Mouse (Mus musculus): ENCODE data around the gene Dclre1c. TPM values are rescaled to one million over a fixed set of nuclear protein-coding genes. Genes with fewer than 3 reads are reported as not detected.

The Dclre1c gene
- polyA plus RNA-seq, 1 experiment from 2014 or later = 4.6 TPM

Other genes starting within 250 kb of the Dclre1c start
- gene Nmt2, start 139.9 kb upstream of the Dclre1c start, polyA plus RNA-seq (2016; fragmentation: Nextera tagmentation; extraction: Ambion mirVana) = 36.1 and 36.5 TPM in 2 replicates
- gene Rpp38, start 91.5 kb upstream of the Dclre1c start, polyA plus RNA-seq (2016; fragmentation: Nextera tagmentation; extraction: Ambion mirVana) = 12.6 and 13.7 TPM in 2 replicates
- gene Acbd7, start 88.0 kb upstream of the Dclre1c start, polyA plus RNA-seq (2016; fragmentation: Nextera tagmentation; extraction: Ambion mirVana) = 0.53 and 0.72 TPM in 2 replicates
- not detected in 2 replicates for gene Olah, start 26.9 kb upstream of the Dclre1c start, polyA plus RNA-seq (2016; fragmentation: Nextera tagmentation; extraction: Ambion mirVana)
- not detected in 2 replicates for gene Meig1, start 1.5 kb upstream of the Dclre1c start, polyA plus RNA-seq (2016; fragmentation: Nextera tagmentation; extraction: Ambion mirVana)
- gene Suv39h2, start 50.9 kb downstream of the Dclre1c start, polyA plus RNA-seq (2016; fragmentation: Nextera tagmentation; extraction: Ambion mirVana) = 11.6 and 11.9 TPM in 2 replicates
- 6.4 and 7.3 TPM in 2 replicates for gene Gm45902, start 88.7 kb downstream of the Dclre1c start, polyA plus RNA-seq (2016; fragmentation: Nextera tagmentation; extraction: Ambion mirVana)
- gene Hspa14, start 88.7 kb downstream of the Dclre1c start, polyA plus RNA-seq (2016; fragmentation: Nextera tagmentation; extraction: Ambion mirVana) = 81.3 and 85.9 TPM in 2 replicates
- 0.18 and 0.24 TPM in 2 replicates for gene Cdnf, start 88.9 kb downstream of the Dclre1c start, polyA plus RNA-seq (2016; fragmentation: Nextera tagmentation; extraction: Ambion mirVana)
- 32.5 and 34.7 TPM in 2 replicates for gene Fam107b, start 146.4 kb downstream of the Dclre1c start, polyA plus RNA-seq (2016; fragmentation: Nextera tagmentation; extraction: Ambion mirVana)